Comparison of ENCODE assay signal across 11 mouse cellular contexts in genomic region chr2:172937326-172938190, GRCm38 (mm10). TPM values are rescaled to one million over a fixed set of nuclear protein-coding genes. Genes with fewer than 3 reads are reported as not detected.
DNase-seq lines count a peak whose midpoint lies in the region; ATAC-seq and TF ChIP-seq lines count a peak whose summit lies in the region.
"Had no signal": no experiment of that assay in that cellular context is flagged by ENCODE, and none has a peak within 500 bp of the region (broad histone marks: within the 10 kb centered on the region; RNA-seq: fewer than 3 reads in every experiment).

No protein-coding gene starts in this region.

- H3K9ac ChIP-seq in heart, postnatal 0 days (replicated peaks; ENCODE audit: low read depth, low read length) = peak overlapping the region; percentile 36
- 0 out of 2 replicates have a peak overlapping the region, but pooled peaks have one; percentile 5 for H3K9ac ChIP-seq in ES-Bruce4 (ENCODE audit: low read depth, poor library complexity, severe bottlenecking)
- no peak overlapping the region for H3K9ac ChIP-seq in hindbrain, embryonic 11.5 days (ENCODE audit: low read depth, low read length)
- H3K9ac ChIP-seq in midbrain, embryonic 14.5 days (replicated peaks; ENCODE audit: low read length) = no peak overlapping the region; the same call in 1 of the 2 replicates

- H3K27ac ChIP-seq in heart, postnatal 0 days (ENCODE audit: low read depth) = peak overlapping the region; percentile 83
- H3K27ac ChIP-seq in ES-Bruce4 (ENCODE audit: insufficient read depth, low read length) = no peak overlapping the region
- no peak overlapping the region for H3K27ac ChIP-seq in hindbrain, embryonic 11.5 days (ENCODE audit: low read depth, low read length)
- no peak overlapping the region for H3K27ac ChIP-seq in midbrain, embryonic 14.5 days (replicated peaks; ENCODE audit: low read depth, low read length)
- H3K27ac ChIP-seq in thymus, adult 2 months (ENCODE audit: control insufficient read depth, insufficient read depth, low read length) = no peak overlapping the region

- H3K9me3 ChIP-seq in heart, postnatal 0 days (replicated peaks; ENCODE audit: control insufficient read depth, low read length) = no peaks in the 10 kb centered on the region
- no peaks in the 10 kb centered on the region for H3K9me3 ChIP-seq in ES-Bruce4 (replicated peaks; ENCODE audit: control insufficient read depth, insufficient read depth, low read length, poor library complexity, severe bottlenecking)
- H3K9me3 ChIP-seq in hindbrain, embryonic 11.5 days (ENCODE audit: control insufficient read depth, low read length) = no peaks in the 10 kb centered on the region
- no peaks in the 10 kb centered on the region for H3K9me3 ChIP-seq in midbrain, embryonic 14.5 days (ENCODE audit: control insufficient read depth, low read length)

- H3K4me3 ChIP-seq in heart, postnatal 0 days (ENCODE audit: low read depth, low read length) = peak overlapping the region; percentile 65
- H3K4me3 ChIP-seq in ES-Bruce4 (ENCODE audit: low read depth, low read length) = 0 out of 2 replicates have a peak overlapping the region, but pooled peaks have one; percentile 1
- H3K4me3 ChIP-seq in hindbrain, embryonic 11.5 days (ENCODE audit: low read depth, low read length) = peak overlapping the region; percentile 10
- H3K4me3 ChIP-seq in midbrain, embryonic 14.5 days (replicated peaks; ENCODE audit: low read depth, low read length) = no peak overlapping the region
- H3K4me3 ChIP-seq in thymus, adult 2 months (ENCODE audit: control insufficient read depth, insufficient read depth, low read length) = no peak overlapping the region
- H3K4me3 ChIP-seq: megakaryocyte, embryonic 14.5 days had no signal

- WGBS in heart, postnatal 0 days = 23% methylated on average over 12 of the region's 12 CpGs
- WGBS in hindbrain, embryonic 11.5 days = 2% methylated on average over 12 of the region's 12 CpGs
- 10% methylated on average over 12 of the region's 12 CpGs for WGBS in midbrain, embryonic 14.5 days
- 49% methylated on average over 12 of the region's 12 CpGs for WGBS in thymus, adult 2 months

- ATAC-seq in heart, postnatal 0 days (ENCODE audit: insufficient read depth, low read depth) = no peak
- no peak for ATAC-seq in hindbrain, embryonic 11.5 days (ENCODE audit: low FRiP score)
- ATAC-seq in midbrain, embryonic 14.5 days (ENCODE audit: low FRiP score, low TSS enrichment) = no peak

- no peak for TF ChIP-seq POLR2A in ES-Bruce4 (IDR thresholded peaks at IDR 0.05; ENCODE audit: insufficient read depth, low read length)
- TF ChIP-seq POLR2A in thymus, adult 2 months (IDR thresholded peaks at IDR 0.05; ENCODE audit: control insufficient read depth, extremely low read depth, insufficient read depth, low read length, poor library complexity) = no peak

- no peaks in the 10 kb centered on the region for H3K36me3 ChIP-seq in heart, postnatal 0 days (replicated peaks; ENCODE audit: control insufficient read depth, insufficient read depth, low read length)
- H3K36me3 ChIP-seq in ES-Bruce4 (ENCODE audit: control insufficient read depth, insufficient read depth, low read length, poor library complexity, severe bottlenecking) = no peaks in the 10 kb centered on the region
- no peaks in the 10 kb centered on the region for H3K36me3 ChIP-seq in hindbrain, embryonic 11.5 days (ENCODE audit: control insufficient read depth, insufficient read depth, low read length)
- H3K36me3 ChIP-seq in midbrain, embryonic 14.5 days (ENCODE audit: control insufficient read depth, insufficient read depth, low read length) = no peaks in the 10 kb centered on the region
- no peaks in the 10 kb centered on the region for H3K36me3 ChIP-seq in thymus, adult 2 months (ENCODE audit: control insufficient read depth, insufficient read depth, low read length)

- intact Hi-C loops in heart, postnatal 14 days (cut with DNase I) = no loop called here

- H3K27me3 ChIP-seq in heart, postnatal 0 days (ENCODE audit: control insufficient read depth, insufficient read depth, low read length) = peaks cover 62% of the 10 kb centered on the region
- H3K27me3 ChIP-seq in ES-Bruce4 (ENCODE audit: control insufficient read depth, insufficient read depth, low read length, poor library complexity, severe bottlenecking) = peaks cover 10% of the 10 kb centered on the region
- H3K27me3 ChIP-seq in hindbrain, embryonic 11.5 days (ENCODE audit: control insufficient read depth, insufficient read depth, low read length) = peaks cover 82% of the 10 kb centered on the region
- peaks cover 78% of the 10 kb centered on the region for H3K27me3 ChIP-seq in midbrain, embryonic 14.5 days (ENCODE audit: control insufficient read depth, insufficient read depth, low read length)
- no peaks in the 10 kb centered on the region for H3K27me3 ChIP-seq in thymus, adult 2 months (ENCODE audit: control insufficient read depth, insufficient read depth, low read length)

- no peak for TF ChIP-seq EP300 in heart, postnatal 0 days (IDR thresholded peaks at IDR 0.05; ENCODE audit: low read depth)
- TF ChIP-seq EP300 in ES-Bruce4 (IDR thresholded peaks at IDR 0.05; ENCODE audit: insufficient read depth, low read depth, low read length) = 0 out of 2 replicates have a peak, but pooled peaks have one; percentile 17

- no peak for TF ChIP-seq CTCF in heart, postnatal 0 days (IDR thresholded peaks at IDR 0.05; ENCODE audit: low read depth)
- TF ChIP-seq CTCF in ES-Bruce4 (IDR thresholded peaks at IDR 0.05; ENCODE audit: low read depth, low read length) = no peak
- TF ChIP-seq CTCF in thymus, adult 2 months (IDR thresholded peaks at IDR 0.05; ENCODE audit: borderline replicate concordance, control insufficient read depth, extremely low read depth, insufficient read depth, low read length, poor library complexity) = no peak

- H3K4me1 ChIP-seq in heart, postnatal 0 days (ENCODE audit: control insufficient read depth, insufficient read depth) = peaks cover 36% of the 10 kb centered on the region
- no peaks in the 10 kb centered on the region for H3K4me1 ChIP-seq in ES-Bruce4 (ENCODE audit: control insufficient read depth, insufficient read depth, low read length)
- H3K4me1 ChIP-seq in hindbrain, embryonic 11.5 days (replicated peaks; ENCODE audit: control insufficient read depth, insufficient read depth, low read length) = peaks cover 36% of the 10 kb centered on the region
- peaks cover 47% of the 10 kb centered on the region for H3K4me1 ChIP-seq in midbrain, embryonic 14.5 days (ENCODE audit: control insufficient read depth, insufficient read depth, low read length)
- peaks cover 50% of the 10 kb centered on the region for H3K4me1 ChIP-seq in thymus, adult 2 months (replicated peaks; ENCODE audit: control insufficient read depth, insufficient read depth, low read length)

- peak overlapping the region; percentile 93 for H3K4me2 ChIP-seq in heart, postnatal 0 days (ENCODE audit: low read depth, low read length)
- H3K4me2 ChIP-seq in hindbrain, embryonic 11.5 days (replicated peaks; ENCODE audit: low read depth, low read length) = peak overlapping the region; percentile 5; the same call in 1 of the 2 replicates
- peak overlapping the region; percentile 83 for H3K4me2 ChIP-seq in midbrain, embryonic 14.5 days (ENCODE audit: low read length)

- DNase-seq in heart, postnatal 0 days (ENCODE audit: low spot score) = no peak
- DNase-seq in heart, postnatal 14 days = no peak
- DNase-seq in hindbrain, embryonic 11.5 days (ENCODE audit: low spot score) = no peak
- DNase-seq in midbrain, embryonic 14.5 days = no peak
- no peak for DNase-seq in Muller cell, postnatal 12 days (ENCODE audit: inconsistent ontology term)
- no peak for DNase-seq in adrenal gland, postnatal 4 days (ENCODE audit: low spot score in 2 of 2)
- DNase-seq in thymus, adult 2 months = no peak
- DNase-seq: kidney, postnatal 10 days had no signal

RNA-seq across cellular contexts. Expression of gene Bmp7, which starts 2.6 kb away (rescaled TPM):
- total RNA-seq in heart, postnatal 0 days (2014; rRNA removed; ENCODE audit: low replicate concordance) = 51.3 and 60.3 TPM in 2 replicates
- polyA plus RNA-seq in heart, postnatal 0 days (2015; fragmentation: Nextera tagmentation; extraction: Ambion mirVana) = 11.8 TPM in 2 replicates
- 1 to 10 TPM; 1.7 to 2.6 TPM for total RNA-seq in heart, postnatal 14 days (2021)
- polyA plus RNA-seq in ES-Bruce4 (2011; ENCODE audit: insufficient read depth, insufficient read length, low read depth, missing spikeins) = 15.4 and 17.4 TPM in 2 replicates
- polyA plus RNA-seq in hindbrain, embryonic 11.5 days (2014; fragmentation: Nextera tagmentation; extraction: Ambion mirVana) = 16.6 and 17.9 TPM in 2 replicates
- polyA plus RNA-seq in midbrain, embryonic 14.5 days (2014; fragmentation: Nextera tagmentation; extraction: Ambion mirVana) = 3.1 and 13.2 TPM in 2 replicates
- 10 to 100 TPM in 1 of 2 experiments, 1 to 10 TPM in 1; 9.9 to 14.9 TPM for total RNA-seq in adrenal gland, postnatal 4 days (2021)
- polyA plus RNA-seq in thymus, adult 2 months (2012; rRNA removed) = 25.3 and 26.5 TPM in 2 replicates
- total RNA-seq: MEL had no signal

RNA-seq across cellular contexts. Expression of gene Spo11, which starts 39.9 kb away (rescaled TPM):
- 19.1 TPM in 1 of 2 replicates, not detected in the other for total RNA-seq in heart, postnatal 0 days (2014; rRNA removed; ENCODE audit: low replicate concordance)
- 0.18 TPM in 1 of 2 replicates, not detected in the other for polyA plus RNA-seq in heart, postnatal 0 days (2015; fragmentation: Nextera tagmentation; extraction: Ambion mirVana)
- total RNA-seq in heart, postnatal 14 days (2021) = under 1 TPM; 0.07 to 0.93 TPM
- polyA plus RNA-seq in ES-Bruce4 (2011; ENCODE audit: insufficient read depth, insufficient read length, low read depth, missing spikeins) = 0.54 and 0.56 TPM in 2 replicates
- 0.71 and 0.74 TPM in 2 replicates for polyA plus RNA-seq in hindbrain, embryonic 11.5 days (2014; fragmentation: Nextera tagmentation; extraction: Ambion mirVana)
- polyA plus RNA-seq in midbrain, embryonic 14.5 days (2014; fragmentation: Nextera tagmentation; extraction: Ambion mirVana) = 0.68 TPM in 1 of 2 replicates, not detected in the other
- total RNA-seq in adrenal gland, postnatal 4 days (2021) = not detected
- 101 and 126 TPM in 2 replicates for polyA plus RNA-seq in thymus, adult 2 months (2012; rRNA removed)
- total RNA-seq: MEL had no signal

Comparison
In these comparisons a context has a peak if more than half of its experiments do, and no peak if none do; other contexts are left out.
1. H3K4me2 ChIP-seq: peak in every context shown above with its lines; median percentile 93 in heart, postnatal 0 days; 83 in midbrain, embryonic 14.5 days; 5 in hindbrain, embryonic 11.5 days.
2. H3K4me3 ChIP-seq: peak in heart, postnatal 0 days (single experiment), ES-Bruce4 (single experiment) and hindbrain, embryonic 11.5 days (single experiment); none in midbrain, embryonic 14.5 days (single experiment) and thymus, adult 2 months (single experiment).
3. H3K9ac ChIP-seq: peak in heart, postnatal 0 days (single experiment) and ES-Bruce4 (single experiment); none in hindbrain, embryonic 11.5 days (single experiment) and midbrain, embryonic 14.5 days (single experiment).
4. RNA of gene Spo11, which starts 39.9 kb away (polyA plus RNA-seq): 101 to 126 TPM in thymus, adult 2 months; 0.71 to 0.74 TPM in hindbrain, embryonic 11.5 days, 0.68 TPM in midbrain, embryonic 14.5 days, 0.54 to 0.56 TPM in ES-Bruce4 and 0.18 TPM in heart, postnatal 0 days; every median in the first group is over 10 times any median in the second.